Mouse (Mus musculus) G1E (cell line): ENCODE measurements around the gene Tshr. TPM values are rescaled to one million over a fixed set of nuclear protein-coding genes. Genes with fewer than 3 reads are reported as not detected.
"Not testable (repeated sequence)": the region's sequence is repeated elsewhere in the genome, so short reads cannot be mapped to it uniquely, and the experiment has no call there.

Experiments
- ATAC-seq: 2 replicates; pipeline ENCODE4 v1.8.0; 2016; ENCODE audit warnings: mild to moderate bottlenecking; ENCODE audit not compliant: insufficient number of reproducible peaks, poor library complexity, low FRiP score, severe bottlenecking; ENCODE audit errors: extremely low read depth
- DNase-seq: peaks from one replicate; pipeline ENCODE4 v3.0.0; 2012; ENCODE audit warnings: low spot score
- H3K27me3 ChIP-seq: 2 replicates; pipeline ENCODE4 v1.6.1; 2012; ENCODE audit warnings: mild to moderate bottlenecking, low read length, inconsistent platforms; ENCODE audit not compliant: insufficient read depth
- H3K36me3 ChIP-seq: replicated peaks from 2 replicates; pipeline ENCODE3; 2012; ENCODE audit warnings: mild to moderate bottlenecking, inconsistent platforms
- H3K4me1 ChIP-seq: 2 replicates; pipeline ENCODE4 v1.6.1; 2012; ENCODE audit warnings: low read depth, low read length, inconsistent platforms, mixed read lengths; ENCODE audit not compliant: insufficient read depth
- H3K4me3 ChIP-seq: 2 replicates; pipeline ENCODE4 v1.5.1; 2012; ENCODE audit warnings: low read depth, mild to moderate bottlenecking, inconsistent platforms, low read length, moderate library complexity, mixed read lengths
- H3K9me3 ChIP-seq: replicated peaks from 2 replicates; pipeline ENCODE4 v1.6.1; 2012; ENCODE audit warnings: inconsistent platforms
- CTCF ChIP-seq: IDR thresholded peaks from 2 replicates; pipeline ENCODE4 v1.5.1; 2012; ENCODE audit warnings: low read depth, low read length, inconsistent platforms, mixed read lengths
- GATA1 ChIP-seq: IDR thresholded peaks from 2 replicates; pipeline ENCODE4 v1.6.1; 2012; ENCODE audit warnings: borderline replicate concordance, low read length, inconsistent platforms, mixed read lengths
- GATA2 ChIP-seq: IDR thresholded peaks from 2 replicates; pipeline ENCODE4 v1.6.1; 2012; ENCODE audit warnings: low read depth, low read length, inconsistent platforms, borderline replicate concordance
- POLR2AphosphoS5 ChIP-seq: IDR thresholded peaks from 2 replicates; pipeline ENCODE4 v1.6.1; 2012; ENCODE audit warnings: low read depth, low read length, inconsistent platforms; ENCODE audit not compliant: insufficient replicate concordance
- TAL1 ChIP-seq: conservative IDR thresholded peaks from 2 replicates; pipeline ENCODE4 v1.6.1; 2012; ENCODE audit warnings: low read depth, low read length, inconsistent platforms, mixed read lengths
- polyA plus RNA-seq: library from polyadenylated mRNA; stranded (reverse); fragments of >175 nt; gene quantifications from 2 replicates; pipeline ENCODE4 v1.2.3, GENCODE M21; 2012
- total RNA-seq, 2 experiments: library from RNA; stranded (forward) in 1 of 2; stranded (reverse) in 1 of 2; fragments of 200-1000 nt in 1 of 2; fragments of >200 nt in 1 of 2; fragmentation: Nextera tagmentation in 1 of 2; gene quantifications; 2 replicates each; pipeline ENCODE4 v1.2.3; 2014 to 2017

The Tshr gene
- total and polyA plus RNA-seq, 3 experiments, result 0.49 TPM; not detected in 2

DNA sequence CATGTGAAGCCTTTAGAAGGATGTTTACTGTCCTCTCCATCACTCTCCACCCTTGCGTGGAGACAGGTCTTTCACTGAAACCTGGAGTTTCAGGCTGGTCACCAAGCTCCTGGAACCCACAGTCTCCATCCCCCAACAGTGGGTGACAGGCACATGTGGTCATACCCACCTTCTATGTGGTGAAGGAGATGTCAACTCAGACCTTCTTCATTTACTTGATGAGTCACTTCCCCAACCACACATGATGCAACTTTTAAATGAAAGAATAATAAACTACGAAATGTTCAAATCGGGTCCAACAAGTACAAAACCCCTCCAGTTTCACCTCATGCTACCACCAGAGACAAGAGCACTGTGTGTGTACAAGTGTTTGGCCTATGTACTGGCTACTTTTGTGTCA is 200.8 kb downstream of the Tshr start:
- H3K27me3 ChIP-seq, result no peaks in the 10 kb centered on the region
- peaks cover 60% of the 10 kb centered on the region for H3K36me3 ChIP-seq
- peaks cover 59% of the 10 kb centered on the region for H3K4me1 ChIP-seq
- DNase-seq (no peak), ATAC-seq (no peak)
- peaks cover 2% of the 10 kb centered on the region; the same call in 1 of the 2 replicates for H3K9me3 ChIP-seq
- H3K4me3 ChIP-seq, result no peak overlapping the region; the same call in 1 of the 2 replicates
- no peak for TF ChIP-seq CTCF
- TF ChIP-seq POLR2AphosphoS5, result no peak
- TF ChIP-seq GATA2, result no peak
- TF ChIP-seq TAL1, result no peak
- no peak for TF ChIP-seq GATA1

GRCm38 (mm10) chr12:91585815-91586214 is 201.5 kb downstream of the Tshr start:
- ATAC-seq, DNase-seq, H3K9me3 ChIP-seq, H3K4me3 ChIP-seq, H3K27me3 ChIP-seq: not testable (repeated sequence)
- H3K4me1 ChIP-seq, result peaks cover 59% of the 10 kb centered on the region
- peaks cover 54% of the 10 kb centered on the region for H3K36me3 ChIP-seq

DNA sequence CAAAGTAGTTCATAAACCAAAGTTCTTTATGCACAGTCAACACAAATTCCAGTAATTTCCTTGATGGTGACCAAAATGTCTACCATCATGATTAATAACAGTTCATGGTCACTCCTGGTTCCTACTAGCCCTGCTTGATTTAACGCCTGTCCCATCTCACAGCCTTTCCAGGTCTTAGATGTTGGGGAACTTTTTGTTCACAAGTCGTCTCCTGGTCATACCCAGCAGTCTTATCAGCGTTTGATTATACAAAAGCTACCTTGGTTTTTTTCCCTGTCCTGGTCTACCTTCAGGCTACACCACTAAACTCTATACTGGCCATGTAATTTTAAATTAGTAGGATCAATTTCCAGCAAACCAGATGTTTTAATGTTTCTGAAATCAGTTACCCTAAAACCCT is 202.7 kb downstream of the Tshr start:
- ATAC-seq (no peak), DNase-seq (no peak)
- H3K36me3 ChIP-seq, result peaks cover 48% of the 10 kb centered on the region
- H3K4me3 ChIP-seq, result peak overlapping the region; percentile 82; the same call in 1 of the 2 replicates
- TF ChIP-seq GATA2, result no peak
- TF ChIP-seq CTCF, result no peak
- no peak for TF ChIP-seq GATA1
- TF ChIP-seq POLR2AphosphoS5, result no peak; the same call in 1 of the 2 replicates
- no peak for TF ChIP-seq TAL1
- peaks cover 55% of the 10 kb centered on the region for H3K4me1 ChIP-seq
- no peaks in the 10 kb centered on the region for H3K27me3 ChIP-seq
- peaks cover 2% of the 10 kb centered on the region; the same call in 1 of the 2 replicates for H3K9me3 ChIP-seq

DNA sequence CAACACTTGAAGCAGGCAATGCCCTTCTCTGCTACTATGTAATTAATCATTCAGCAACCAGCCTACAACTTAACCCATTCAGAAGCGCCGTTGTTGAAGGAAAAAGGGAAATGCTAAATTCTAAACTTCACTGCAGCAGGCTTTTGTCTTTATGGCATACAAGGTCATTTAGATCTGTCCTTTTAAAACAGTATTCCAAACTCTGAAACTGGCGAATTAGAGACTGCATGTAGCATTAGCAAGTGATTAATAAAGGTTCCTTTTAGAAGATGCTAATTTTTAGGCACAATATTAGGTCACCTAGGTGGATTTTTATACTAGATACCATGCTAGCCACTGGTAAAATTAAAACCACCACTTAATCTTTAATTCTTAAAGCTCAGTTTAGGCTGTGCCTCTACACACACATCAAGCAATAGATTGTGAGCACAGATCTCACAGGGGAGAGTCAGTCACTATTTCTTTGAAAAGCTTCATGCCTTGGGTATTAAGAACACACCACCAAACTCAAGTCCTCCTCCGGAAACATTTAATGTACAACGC is 203.2 kb downstream of the Tshr start:
- Histone ChIP-seq H3K4me1 (peaks cover 52% of the 10 kb centered on the region), H3K36me3 (peaks cover 45% of the 10 kb centered on the region), H3K9me3 (peaks cover 2% of the 10 kb centered on the region; the same call in 1 of the 2 replicates), H3K4me3 (peak overlapping the region; percentile 82), H3K27me3 (no peaks in the 10 kb centered on the region)
- no peak for TF ChIP-seq CTCF
- no peak for TF ChIP-seq GATA2
- TF ChIP-seq GATA1, result no peak
- no peak for TF ChIP-seq TAL1
- TF ChIP-seq POLR2AphosphoS5, result no peak
- ATAC-seq, result no peak
- DNase-seq, result no peak

- Histone ChIP-seq H3K27me3 (no peaks in the 10 kb centered on the region), H3K36me3 (peaks cover 38% of the 10 kb centered on the region), H3K4me3 (peak overlapping the region; percentile 82), H3K4me1 (peaks cover 45% of the 10 kb centered on the region), H3K9me3 (peaks cover 2% of the 10 kb centered on the region; the same call in 1 of the 2 replicates)
- TF ChIP-seq GATA1, result no peak
- TF ChIP-seq POLR2AphosphoS5, result peak; percentile 75; the same call in 1 of the 2 replicates
- peak; percentile 82 for DNase-seq
- ATAC-seq, result peak; percentile 66
These were observed 203.9 kb downstream of the Tshr start for GRCm38 (mm10) chr12:91588176-91588669.

- TF ChIP-seq CTCF (no peak), GATA1 (no peak), TAL1 (no peak), GATA2 (no peak), POLR2AphosphoS5 (no peak)
- Histone ChIP-seq H3K4me3 (peak overlapping the region; percentile 82), H3K36me3 (peaks cover 32% of the 10 kb centered on the region), H3K4me1 (peaks cover 40% of the 10 kb centered on the region), H3K9me3 (peaks cover 2% of the 10 kb centered on the region; the same call in 1 of the 2 replicates), H3K27me3 (no peaks in the 10 kb centered on the region)
- DNase-seq (peak; percentile 60), ATAC-seq (no peak)
These were observed 204.5 kb downstream of the Tshr start for GRCm38 (mm10) chr12:91588670-91589541.

DNA sequence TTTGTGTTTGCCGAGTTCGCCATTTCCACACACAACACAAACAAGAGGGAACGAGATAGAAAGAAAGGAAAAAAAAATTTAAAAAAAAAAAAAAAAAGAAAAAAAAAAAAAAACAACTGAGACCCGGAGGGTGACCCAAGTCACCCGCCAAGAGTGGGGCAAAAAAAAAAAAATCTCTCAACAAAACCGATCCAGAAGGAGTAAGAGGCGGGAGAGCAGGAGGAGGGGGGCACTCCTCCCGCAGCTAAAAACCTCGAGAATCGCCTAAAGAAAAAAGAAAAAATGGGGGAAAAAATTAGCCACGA is 205.1 kb downstream of the Tshr start:
- ATAC-seq, result no peak
- Histone ChIP-seq H3K4me1 (peaks cover 37% of the 10 kb centered on the region), H3K36me3 (peaks cover 26% of the 10 kb centered on the region), H3K9me3 (peaks cover 2% of the 10 kb centered on the region; the same call in 1 of the 2 replicates), H3K4me3 (peak overlapping the region; percentile 82), H3K27me3 (no peaks in the 10 kb centered on the region)
- DNase-seq, result no peak
- TF ChIP-seq GATA2 (no peak), GATA1 (no peak), POLR2AphosphoS5 (no peak), CTCF (no peak)
